Mouse (Mus musculus) heart, adult 2 months (tissue): ENCODE measurements at regions not wholly inside any gene's neighbourhood (a gene's known extent, or its start where the extent isn't known, plus 50 kb on each side); places are given as distances from the start of the nearest gene placed in this dataset.

ENCODE experiments used
- DNase-seq, 2 experiments: peaks; one replicate each; pipeline ENCODE4 v3.0.0; 2021
- H3K27ac ChIP-seq: fragments of 200-600 bp; 2 replicates; pipeline ENCODE4 v1.8.1; 2022
- H3K27me3 ChIP-seq: fragments of 200-500 bp; 2 replicates; pipeline ENCODE4 v1.6.1; 2012; ENCODE audit warnings: mild to moderate bottlenecking, low read length, inconsistent platforms, mixed read lengths; ENCODE audit not compliant: control insufficient read depth, insufficient read depth
- H3K36me3 ChIP-seq: fragments of 200-500 bp; 2 replicates; pipeline ENCODE4 v1.6.1; 2012; ENCODE audit warnings: low read length, inconsistent platforms; ENCODE audit not compliant: control insufficient read depth, insufficient read depth
- H3K4me1 ChIP-seq: fragments of 200-500 bp; 2 replicates; pipeline ENCODE4 v1.6.1; 2011; ENCODE audit warnings: low read length; ENCODE audit not compliant: control insufficient read depth, insufficient read depth
- H3K4me3 ChIP-seq: fragments of 200-600 bp; 2 replicates; pipeline ENCODE4 v1.8.1; 2022
- H3K79me2 ChIP-seq: fragments of 200-500 bp; replicated peaks from 2 replicates; pipeline ENCODE4 v1.6.1; 2012; ENCODE audit warnings: mild to moderate bottlenecking, inconsistent platforms, low read length, moderate library complexity, mixed read lengths; ENCODE audit not compliant: control insufficient read depth, insufficient read depth
- H3K9ac ChIP-seq: fragments of 200-500 bp; 2 replicates; pipeline ENCODE4 v1.6.1; 2012; ENCODE audit warnings: low read depth, mild to moderate bottlenecking, control low read depth, inconsistent platforms, low read length, mixed read lengths
- CTCF ChIP-seq: fragments of 200-600 bp; IDR thresholded peaks from 2 replicates; pipeline ENCODE4 v1.8.1; 2022; ENCODE audit warnings: antibody characterized with exemption, mild to moderate bottlenecking, moderate library complexity
- EP300 ChIP-seq: fragments of 200-500 bp; IDR thresholded peaks from 2 replicates; pipeline ENCODE4 v1.6.1; 2011; ENCODE audit warnings: low read depth, low read length, control low read depth; ENCODE audit not compliant: insufficient read depth
- POLR2A ChIP-seq: fragments of 200-500 bp; IDR thresholded peaks from 2 replicates; pipeline ENCODE4 v1.6.1; 2011; ENCODE audit warnings: mild to moderate bottlenecking, low read depth, low read length, control low read depth; ENCODE audit not compliant: insufficient read depth
- WGBS: fragments of 180-500 bp; shearing (Covaris S2); methylation state at CpG from one replicate; pipeline ENCODE4 v1.1.7; 2018; 5-methylcytosine and 5-hydroxymethylcytosine counted together
- intact Hi-C: fragments of 180-260 bp; cut with DNase I; formaldehyde crosslinking; loops from one replicate; pipeline ENCODE4 v1.15.1; 2025

GRCm38 (mm10) chr8:8416092-8416701, 244.8 kb downstream of the Efnb2 start:
- Histone ChIP-seq H3K79me2 (no peaks in the 10 kb centered on the region), H3K27me3 (no peaks in the 10 kb centered on the region), H3K4me3 (no peak overlapping the region), H3K36me3 (no peaks in the 10 kb centered on the region), H3K9ac (no peak overlapping the region), H3K27ac (no peak overlapping the region), H3K4me1 (no peaks in the 10 kb centered on the region)
- TF ChIP-seq EP300 (no peak), CTCF (no peak), POLR2A (no peak)
- WGBS: 64% methylated on average over 10 of the region's 10 CpGs
- DNase-seq: no peak
- intact Hi-C loops: no loop called here

- 38% methylated on average over 3 of the region's 3 CpGs for WGBS
- no peaks in the 10 kb centered on the region for H3K27me3 ChIP-seq
- H3K36me3 ChIP-seq: no peaks in the 10 kb centered on the region
- TF ChIP-seq EP300 (no peak), POLR2A (no peak), CTCF (no peak)
- no peaks in the 10 kb centered on the region for H3K79me2 ChIP-seq
- H3K9ac ChIP-seq: no peak overlapping the region
- H3K4me3 ChIP-seq: no peak overlapping the region
- H3K27ac ChIP-seq: no peak overlapping the region
- intact Hi-C loops: no loop called here
- no peak for DNase-seq
- no peaks in the 10 kb centered on the region for H3K4me1 ChIP-seq
Measured at GRCm38 (mm10) chr8:8407357-8407756, 253.7 kb downstream of the Efnb2 start.

- 93% methylated on average over 3 of the region's 3 CpGs for WGBS
Measured at GRCm38 (mm10) chr8:8403410-8403809, 257.6 kb downstream of the Efnb2 start.

DNA sequence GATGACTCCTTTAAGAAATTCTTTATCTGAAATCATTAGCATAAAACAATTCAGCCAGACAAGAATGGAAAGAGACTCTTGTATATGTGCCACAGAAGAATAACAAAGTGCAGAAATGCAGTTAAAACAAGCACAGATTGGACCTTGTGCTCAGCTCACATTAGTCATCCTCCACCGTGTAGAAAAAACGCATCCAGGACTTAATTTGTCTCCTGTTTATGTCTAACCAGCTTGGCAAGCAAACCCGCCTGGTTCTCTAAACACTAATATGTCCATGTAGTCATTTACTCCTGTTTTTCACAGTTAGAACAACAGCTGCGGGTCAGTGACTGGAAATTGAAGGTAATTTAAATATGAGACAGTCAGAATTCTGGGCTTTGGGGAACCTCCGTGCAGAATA, 268.7 kb downstream of the Efnb2 start:
- Histone ChIP-seq H3K27me3 (no peaks in the 10 kb centered on the region), H3K4me3 (no peak overlapping the region), H3K36me3 (no peaks in the 10 kb centered on the region), H3K9ac (no peak overlapping the region), H3K79me2 (no peaks in the 10 kb centered on the region), H3K27ac (no peak overlapping the region), H3K4me1 (no peaks in the 10 kb centered on the region)
- WGBS: 78% methylated on average over 5 of the region's 5 CpGs
- intact Hi-C loops: no loop called here
- no peak for TF ChIP-seq EP300
- TF ChIP-seq POLR2A: no peak
- TF ChIP-seq CTCF: no peak
- no peak for DNase-seq

More at GRCm38 (mm10) chr8:8403410-8403809, 257.6 kb downstream of the Efnb2 start:
- Histone ChIP-seq H3K27ac (no peak overlapping the region), H3K4me3 (no peak overlapping the region), H3K79me2 (no peaks in the 10 kb centered on the region), H3K4me1 (no peaks in the 10 kb centered on the region), H3K36me3 (no peaks in the 10 kb centered on the region), H3K27me3 (no peaks in the 10 kb centered on the region), H3K9ac (no peak overlapping the region)
- DNase-seq: no peak
- intact Hi-C loops: no loop called here
- no peak for TF ChIP-seq CTCF
- no peak for TF ChIP-seq EP300
- TF ChIP-seq POLR2A: no peak

DNA sequence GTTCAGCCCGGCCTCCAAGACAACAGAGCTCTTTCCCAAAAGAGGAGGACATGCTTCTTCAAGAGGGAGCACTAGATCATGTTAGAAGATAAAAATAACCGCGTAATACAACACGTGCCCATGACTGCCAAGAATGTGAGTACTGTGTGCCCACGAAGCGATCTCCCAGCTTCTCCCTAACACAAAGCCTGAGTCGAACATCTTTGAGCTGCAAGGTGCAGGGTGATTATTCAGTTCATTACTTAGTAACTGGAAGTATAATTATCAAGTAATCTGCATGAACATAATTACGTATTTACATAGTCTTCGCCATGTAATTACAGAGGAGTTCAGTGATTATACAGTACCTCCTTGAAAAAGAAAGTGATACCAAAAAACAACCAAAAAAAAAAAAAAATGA, 269.7 kb downstream of the Efnb2 start:
- WGBS: 78% methylated on average over 9 of the region's 9 CpGs
- no peak for TF ChIP-seq CTCF
- TF ChIP-seq EP300: no peak
- TF ChIP-seq POLR2A: no peak
- Histone ChIP-seq H3K36me3 (no peaks in the 10 kb centered on the region), H3K79me2 (no peaks in the 10 kb centered on the region), H3K27ac (no peak overlapping the region), H3K9ac (no peak overlapping the region), H3K4me1 (no peaks in the 10 kb centered on the region), H3K27me3 (no peaks in the 10 kb centered on the region), H3K4me3 (no peak overlapping the region)
- no peak for DNase-seq
- intact Hi-C loops: no loop called here

DNA sequence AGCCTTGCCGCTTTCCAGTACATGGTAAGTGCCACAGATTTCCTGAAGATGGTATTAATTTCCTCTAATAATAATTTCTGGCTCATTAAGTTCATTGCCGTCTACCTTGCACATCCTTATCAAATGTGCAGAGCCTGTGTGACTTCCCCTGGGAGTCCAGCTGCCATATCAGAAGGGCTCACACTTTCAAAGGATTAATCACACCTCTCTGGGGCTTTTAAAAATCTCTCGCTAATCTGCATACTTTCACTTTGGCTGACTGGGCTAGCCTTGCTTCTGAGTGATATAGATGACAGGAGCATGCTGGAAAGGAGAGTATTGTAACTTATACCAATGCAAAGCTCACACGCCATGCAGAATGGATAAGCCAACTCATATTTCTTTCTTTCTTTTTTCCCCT, 282.8 kb downstream of the Efnb2 start:
- no peak for TF ChIP-seq CTCF
- no peaks in the 10 kb centered on the region for H3K79me2 ChIP-seq

More for the DNA sequence above, 282.8 kb downstream of the Efnb2 start:
- Histone ChIP-seq H3K4me1 (no peaks in the 10 kb centered on the region), H3K27me3 (no peaks in the 10 kb centered on the region), H3K36me3 (no peaks in the 10 kb centered on the region), H3K27ac (no peak overlapping the region), H3K9ac (no peak overlapping the region), H3K4me3 (no peak overlapping the region)
- 53% methylated on average over 4 of the region's 4 CpGs for WGBS
- intact Hi-C loops: no loop called here
- DNase-seq: no peak
